Mouse (Mus musculus) intestine, embryonic 15.5 days (tissue): ENCODE measurements around the gene Akap13. TPM values are rescaled to one million over a fixed set of nuclear protein-coding genes. Genes with fewer than 3 reads are reported as not detected.
A peak's percentile ranks its signal among the peaks of the same experiment; 100 is the strongest.

ENCODE experiments used
- ATAC-seq: fragments of 200-750 bp; cut with Nextera tagmentation; 2 replicates; pipeline ENCODE4 v1.8.0; 2017; ENCODE audit warnings: moderate TSS enrichment, moderate library complexity
- H3K27ac ChIP-seq: fragments of 300-500 bp; sonication (generic); 2 replicates; pipeline ENCODE4 v1.5.1; 2015; ENCODE audit warnings: mild to moderate bottlenecking, inconsistent platforms
- H3K27me3 ChIP-seq: fragments of 300-500 bp; sonication (generic); replicated peaks from 2 replicates; pipeline ENCODE4 v1.6.1; 2015; ENCODE audit warnings: inconsistent platforms
- H3K36me3 ChIP-seq: fragments of 300-500 bp; sonication (generic); 2 replicates; pipeline ENCODE4 v1.6.1; 2015; ENCODE audit warnings: inconsistent platforms
- H3K4me1 ChIP-seq: fragments of 300-500 bp; sonication (generic); replicated peaks from 2 replicates; pipeline ENCODE4 v1.6.1; 2015; ENCODE audit warnings: inconsistent platforms
- H3K4me2 ChIP-seq: fragments of 300-500 bp; sonication (generic); replicated peaks from 2 replicates; pipeline ENCODE4 v1.6.1; 2015; ENCODE audit warnings: mild to moderate bottlenecking, inconsistent platforms
- H3K4me3 ChIP-seq: fragments of 300-500 bp; sonication (generic); replicated peaks from 2 replicates; pipeline ENCODE4 v1.5.1; 2015; ENCODE audit warnings: inconsistent platforms
- H3K9ac ChIP-seq: fragments of 300-500 bp; sonication (generic); 2 replicates; pipeline ENCODE4 v1.6.1; 2015; ENCODE audit warnings: inconsistent platforms
- H3K9me3 ChIP-seq: fragments of 300-500 bp; sonication (generic); 2 replicates; pipeline ENCODE4 v1.6.1; 2016; ENCODE audit warnings: inconsistent platforms
- WGBS: fragments of 180-500 bp; shearing (Covaris S2); methylation state at CpG from one replicate; pipeline ENCODE4 v1.1.7; 2015; 5-methylcytosine and 5-hydroxymethylcytosine counted together
- polyA plus RNA-seq: library from polyadenylated mRNA; unstranded; fragments of >200 nt; fragmentation: Nextera tagmentation; extraction: Ambion mirVana; gene quantifications from 2 replicates; pipeline ENCODE4 v1.2.1, GENCODE M21; 2015

Gene Akap13
- polyA plus RNA-seq, 1 experiment from 2014 or later, result 31.2 TPM

GRCm38 (mm10) chr7:75500164-75500563 lies 44.8 kb downstream of the Akap13 start:
- 86% methylated on average over 4 of the region's 4 CpGs for WGBS
- no peak overlapping the region for H3K4me2 ChIP-seq
- H3K27ac ChIP-seq, result no peak overlapping the region
- no peak for ATAC-seq
- no peaks in the 10 kb centered on the region for H3K9me3 ChIP-seq
- no peaks in the 10 kb centered on the region for H3K36me3 ChIP-seq
- no peak overlapping the region for H3K9ac ChIP-seq
- no peak overlapping the region for H3K4me3 ChIP-seq
- H3K4me1 ChIP-seq, result peaks cover 3% of the 10 kb centered on the region
- no peaks in the 10 kb centered on the region for H3K27me3 ChIP-seq

GRCm38 (mm10) chr7:75500793-75501192 lies 45.5 kb downstream of the Akap13 start:
- Histone ChIP-seq H3K4me1 (peaks cover 3% of the 10 kb centered on the region), H3K4me3 (no peak overlapping the region), H3K9me3 (no peaks in the 10 kb centered on the region), H3K9ac (no peak overlapping the region), H3K27me3 (no peaks in the 10 kb centered on the region), H3K36me3 (no peaks in the 10 kb centered on the region), H3K4me2 (no peak overlapping the region), H3K27ac (no peak overlapping the region)
- WGBS, result 87% methylated on average over 4 of the region's 4 CpGs
- ATAC-seq, result no peak

- H3K36me3 ChIP-seq, result no peaks in the 10 kb centered on the region
- no peak overlapping the region for H3K4me3 ChIP-seq
- peaks cover 7% of the 10 kb centered on the region; the same call in 1 of the 2 replicates for H3K4me1 ChIP-seq
- H3K27me3 ChIP-seq, result no peaks in the 10 kb centered on the region
- H3K9me3 ChIP-seq, result no peaks in the 10 kb centered on the region
- no peak overlapping the region for H3K9ac ChIP-seq
- no peak overlapping the region for H3K4me2 ChIP-seq
- H3K27ac ChIP-seq, result no peak overlapping the region
- WGBS, result 47% methylated on average over 2 of the region's 2 CpGs
- 0 out of 2 replicates have a peak, but pooled peaks have one; percentile 18 for ATAC-seq
These were observed 49.2 kb downstream of the Akap13 start for GRCm38 (mm10) chr7:75504524-75504923.

- H3K4me2 ChIP-seq, result no peak overlapping the region
- ATAC-seq, result no peak
- no peak overlapping the region for H3K4me3 ChIP-seq
- no peaks in the 10 kb centered on the region for H3K9me3 ChIP-seq
- no peak overlapping the region for H3K27ac ChIP-seq
- no peak overlapping the region for H3K9ac ChIP-seq
- no peaks in the 10 kb centered on the region for H3K27me3 ChIP-seq
- no peaks in the 10 kb centered on the region for H3K36me3 ChIP-seq
- H3K4me1 ChIP-seq, result peaks cover 7% of the 10 kb centered on the region; the same call in 1 of the 2 replicates
- 70% methylated on average over 4 of the region's 4 CpGs for WGBS
These were observed 51.3 kb downstream of the Akap13 start for GRCm38 (mm10) chr7:75506628-75507027.

GRCm38 (mm10) chr7:75509085-75509873 lies 53.9 kb downstream of the Akap13 start:
- H3K27ac ChIP-seq, result 0 out of 2 replicates have a peak overlapping the region, but pooled peaks have one; percentile 22
- WGBS, result 40% methylated on average over 5 of the region's 5 CpGs

GRCm38 (mm10) chr7:75515472-75515871 lies 60.1 kb downstream of the Akap13 start:
- WGBS, result 75% methylated on average over 6 of the region's 6 CpGs
- no peaks in the 10 kb centered on the region for H3K27me3 ChIP-seq
- H3K4me1 ChIP-seq, result peaks cover 8% of the 10 kb centered on the region
- ATAC-seq, result no peak; the same call in 1 of the 2 replicates
- no peak overlapping the region for H3K27ac ChIP-seq
- no peak overlapping the region for H3K4me2 ChIP-seq
- H3K4me3 ChIP-seq, result no peak overlapping the region
- H3K9me3 ChIP-seq, result no peaks in the 10 kb centered on the region
- H3K9ac ChIP-seq, result no peak overlapping the region
- no peaks in the 10 kb centered on the region for H3K36me3 ChIP-seq

More at GRCm38 (mm10) chr7:75509085-75509873, 53.9 kb downstream of the Akap13 start:
- Histone ChIP-seq H3K4me2 (no peak overlapping the region), H3K9me3 (no peaks in the 10 kb centered on the region), H3K9ac (no peak overlapping the region), H3K36me3 (no peaks in the 10 kb centered on the region), H3K4me1 (peaks cover 7% of the 10 kb centered on the region; the same call in 1 of the 2 replicates), H3K27me3 (no peaks in the 10 kb centered on the region), H3K4me3 (no peak overlapping the region)
- ATAC-seq, result peak; percentile 48

- H3K4me3 ChIP-seq, result no peak overlapping the region
- H3K27ac ChIP-seq, result no peak overlapping the region
- no peak overlapping the region for H3K4me2 ChIP-seq
- peaks cover 8% of the 10 kb centered on the region for H3K4me1 ChIP-seq
- H3K9me3 ChIP-seq, result no peaks in the 10 kb centered on the region
- no peaks in the 10 kb centered on the region for H3K36me3 ChIP-seq
- ATAC-seq, result no peak
- H3K9ac ChIP-seq, result no peak overlapping the region
- no peaks in the 10 kb centered on the region for H3K27me3 ChIP-seq
- WGBS, result 83% methylated on average over 14 of the region's 14 CpGs
These were observed 61.6 kb downstream of the Akap13 start for GRCm38 (mm10) chr7:75516716-75517619.

GRCm38 (mm10) chr7:75520531-75520930 lies 65.2 kb downstream of the Akap13 start:
- Histone ChIP-seq H3K9me3 (no peaks in the 10 kb centered on the region), H3K4me3 (no peak overlapping the region), H3K27ac (no peak overlapping the region), H3K9ac (no peak overlapping the region), H3K27me3 (no peaks in the 10 kb centered on the region), H3K36me3 (no peaks in the 10 kb centered on the region), H3K4me2 (no peak overlapping the region), H3K4me1 (peaks cover 8% of the 10 kb centered on the region)
- no peak for ATAC-seq
- 72% methylated on average over 6 of the region's 6 CpGs for WGBS

GRCm38 (mm10) chr7:75521199-75521598 lies 65.9 kb downstream of the Akap13 start:
- Histone ChIP-seq H3K27me3 (no peaks in the 10 kb centered on the region), H3K4me2 (no peak overlapping the region), H3K27ac (no peak overlapping the region), H3K4me1 (peaks cover 12% of the 10 kb centered on the region), H3K9me3 (no peaks in the 10 kb centered on the region), H3K4me3 (no peak overlapping the region), H3K36me3 (no peaks in the 10 kb centered on the region), H3K9ac (no peak overlapping the region)
- no peak for ATAC-seq
- 39% methylated on average over 3 of the region's 3 CpGs for WGBS

- H3K27ac ChIP-seq, result no peak overlapping the region
- no peaks in the 10 kb centered on the region for H3K9me3 ChIP-seq
- no peaks in the 10 kb centered on the region for H3K27me3 ChIP-seq
- no peak overlapping the region for H3K4me2 ChIP-seq
- no peak for ATAC-seq
- WGBS, result 80% methylated on average over 3 of the region's 3 CpGs
- no peaks in the 10 kb centered on the region for H3K36me3 ChIP-seq
- no peak overlapping the region for H3K4me3 ChIP-seq
- H3K4me1 ChIP-seq, result peaks cover 12% of the 10 kb centered on the region
- no peak overlapping the region for H3K9ac ChIP-seq
These were observed 66.9 kb downstream of the Akap13 start for GRCm38 (mm10) chr7:75522226-75522625.

GRCm38 (mm10) chr7:75524789-75525569 lies 69.6 kb downstream of the Akap13 start:
- Histone ChIP-seq H3K9ac (no peak overlapping the region), H3K4me2 (no peak overlapping the region), H3K27me3 (no peaks in the 10 kb centered on the region), H3K9me3 (no peaks in the 10 kb centered on the region), H3K4me3 (no peak overlapping the region), H3K27ac (0 out of 2 replicates have a peak overlapping the region, but pooled peaks have one; percentile 56), H3K36me3 (no peaks in the 10 kb centered on the region), H3K4me1 (0 out of 2 replicates have a peak, but pooled peaks cover 8% of the 10 kb centered on the region)
- no peak for ATAC-seq
